Mouse (Mus musculus): ENCODE measurements around the gene Thap2. TPM values are rescaled to one million over a fixed set of nuclear protein-coding genes. Genes with fewer than 3 reads are reported as not detected.

Gene Thap2
- polyA plus RNA-seq (2015; fragmentation: Nextera tagmentation; extraction: Ambion mirVana): 11.5 and 12.7 TPM in 2 replicates

DNA sequence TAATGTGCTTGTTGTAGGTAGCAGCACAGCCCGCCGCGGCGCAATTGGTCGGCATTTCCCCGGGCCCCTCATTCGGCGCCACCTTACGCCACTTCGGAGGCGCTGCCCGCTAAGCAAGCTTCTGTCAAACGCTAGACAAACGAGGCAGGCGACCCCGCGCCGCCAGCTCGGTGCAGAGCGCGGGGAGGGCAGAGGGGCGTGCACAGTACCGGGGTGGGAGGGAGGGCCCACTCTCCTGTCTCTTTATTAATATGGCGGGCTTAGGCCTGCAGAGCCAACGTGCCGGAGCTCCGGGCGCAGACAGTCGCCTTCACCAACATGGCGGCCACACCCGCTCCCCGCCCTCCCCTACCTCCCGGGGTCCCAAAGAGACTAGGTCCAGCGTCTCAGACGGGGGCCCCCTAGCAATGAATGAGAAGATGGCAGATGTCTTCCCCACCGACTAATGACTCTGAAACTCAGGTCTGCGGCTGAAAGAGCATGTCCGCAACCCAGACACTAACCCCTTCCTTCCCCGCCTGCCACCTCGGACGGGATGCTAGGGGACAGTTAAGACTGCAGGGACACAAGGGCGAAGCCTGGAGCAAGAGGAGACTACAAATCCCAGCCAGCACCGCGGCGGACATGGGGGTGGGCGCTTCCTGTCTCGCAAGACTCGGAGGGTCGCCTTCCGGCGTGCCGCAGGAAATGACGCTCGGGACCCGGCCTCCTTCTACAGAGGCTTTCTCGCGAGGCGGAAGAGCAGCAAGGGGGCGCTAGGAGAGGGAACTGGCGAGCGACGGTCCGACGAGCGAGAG is at the start of gene Thap2, which contains the start of gene Zfc3h1:
Gene Thap2, minus strand, starts transcription at position 223 of the 797 bp plus-strand sequence.
Gene Zfc3h1, plus strand, starts transcription at position 739 of the 797 bp plus-strand sequence.

DNA sequence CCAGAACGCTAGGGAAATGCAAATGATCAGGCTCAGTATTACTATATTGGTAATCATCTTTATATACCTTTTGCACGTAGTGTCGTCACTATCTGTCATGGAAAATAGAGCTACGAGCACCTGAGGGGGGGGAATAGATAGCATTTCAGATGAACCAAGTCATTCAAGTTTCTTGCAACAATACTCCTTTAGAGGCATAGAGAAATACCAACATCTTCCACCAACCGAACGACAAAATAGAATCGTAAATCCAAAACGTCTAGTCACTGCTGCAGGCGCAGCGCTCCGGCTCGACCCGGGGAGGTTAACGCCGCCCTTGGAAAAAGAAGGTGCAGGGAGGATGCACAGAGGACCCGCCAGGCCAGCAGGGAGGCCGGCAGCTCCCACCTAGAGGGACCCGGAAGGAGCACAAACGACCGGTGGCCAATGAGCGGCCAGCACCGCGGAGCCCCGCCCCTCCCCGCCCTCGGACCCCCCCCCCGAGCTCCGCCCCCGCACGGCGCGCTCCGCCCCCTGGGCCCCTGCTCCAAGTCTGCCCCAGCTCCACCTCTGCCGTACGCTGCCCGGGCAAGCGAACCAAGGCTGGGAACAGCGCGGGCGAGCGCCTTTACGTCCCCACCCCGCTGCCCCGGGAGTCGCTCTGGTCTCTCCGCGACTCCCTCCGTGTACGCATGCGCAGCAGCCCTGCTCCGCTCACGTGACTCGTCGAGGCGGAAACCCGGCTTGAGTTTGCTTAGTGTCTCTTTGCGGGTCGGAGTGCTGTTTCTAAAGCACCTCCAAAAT is 22.2 kb downstream of the Thap2 start, which contains the start of gene Tmem19:
Gene Tmem19, minus strand, starts transcription at position 662 of the 783 bp plus-strand sequence.

Other genes with a start within 250 kb of the Thap2 start
- not detected in 2 replicates for gene Tph2, start 199.4 kb downstream of the Thap2 start, polyA plus RNA-seq (2015; fragmentation: Nextera tagmentation; extraction: Ambion mirVana)
- gene Tbc1d15, start 133.0 kb downstream of the Thap2 start, polyA plus RNA-seq (2015; fragmentation: Nextera tagmentation; extraction: Ambion mirVana): 48.0 and 51.9 TPM in 2 replicates
- gene Rab21, start 68.8 kb downstream of the Thap2 start, polyA plus RNA-seq (2015; fragmentation: Nextera tagmentation; extraction: Ambion mirVana): 6.3 and 7.3 TPM in 2 replicates
- 14.2 and 15.8 TPM in 2 replicates for gene Tmem19, start 21.9 kb downstream of the Thap2 start, polyA plus RNA-seq (2015; fragmentation: Nextera tagmentation; extraction: Ambion mirVana)
- 14.3 and 15.9 TPM in 2 replicates for gene Zfc3h1, start 516 bp upstream of the Thap2 start, polyA plus RNA-seq (2015; fragmentation: Nextera tagmentation; extraction: Ambion mirVana)
- gene A930009A15Rik, start 185.5 kb upstream of the Thap2 start, polyA plus RNA-seq (2015; fragmentation: Nextera tagmentation; extraction: Ambion mirVana): 0.12 and 0.22 TPM in 2 replicates
- 0.43 and 0.61 TPM in 2 replicates for gene Lgr5, start 203.3 kb upstream of the Thap2 start, polyA plus RNA-seq (2015; fragmentation: Nextera tagmentation; extraction: Ambion mirVana)

All from spleen, postnatal 0 days (tissue).